Mouse (Mus musculus) cortical plate, adult 2 months (tissue): Measurements from ENCODE around the gene Gtf2h3.

Experiments used
- CTCF ChIP-seq: fragments of 200-500 bp; IDR thresholded peaks from 2 replicates; pipeline ENCODE4 v1.5.1; 2011; ENCODE audit warnings: mild to moderate bottlenecking, control low read depth, low read length; ENCODE audit not compliant: insufficient read depth; ENCODE audit errors: extremely low read depth
- POLR2A ChIP-seq: fragments of 200-500 bp; IDR thresholded peaks from 2 replicates; pipeline ENCODE4 v1.6.1; 2011; ENCODE audit warnings: mild to moderate bottlenecking, low read length, control low read depth; ENCODE audit not compliant: insufficient read depth; ENCODE audit errors: extremely low read depth

GRCm38 (mm10) chr5:124535016-124535415 lies 43.9 kb upstream of the Gtf2h3 start:
- TF ChIP-seq CTCF: no peak
- TF ChIP-seq POLR2A: no peak
